Mouse (Mus musculus) CH12.LX (cell line): ENCODE measurements around the gene Dennd2a. TPM values are rescaled to one million over a fixed set of nuclear protein-coding genes. Genes with fewer than 3 reads are reported as not detected.

ENCODE experiments used
- DNase-seq: peaks from one replicate; pipeline ENCODE4 v3.0.0-alpha.2; 2013; ENCODE audit errors: extremely low read depth
- H3K27ac ChIP-seq: 2 replicates; pipeline ENCODE4 v1.5.1; 2012; ENCODE audit warnings: low read depth, mild to moderate bottlenecking, control low read depth, moderate library complexity; ENCODE audit not compliant: insufficient read depth
- H3K27me3 ChIP-seq: replicated peaks from 2 replicates; pipeline ENCODE3; 2012; ENCODE audit warnings: inconsistent platforms
- H3K36me3 ChIP-seq, 2 experiments: replicated peaks in 1 of 2; 2 replicates each; pipeline versions ENCODE3 to v1.6.1; 2012; ENCODE audit warnings: inconsistent platforms in 1 of 2, low read length in 1 of 2, mild to moderate bottlenecking in 1 of 2, mixed read lengths in 1 of 2, moderate library complexity in 1 of 2; ENCODE audit not compliant: control insufficient read depth in 1 of 2, insufficient read depth in 1 of 2
- H3K4me1 ChIP-seq, 2 experiments: 2 replicates each; pipeline ENCODE4 v1.6.1; 2012; ENCODE audit warnings: inconsistent platforms in 1 of 2, moderate library complexity in 1 of 2; ENCODE audit not compliant: insufficient read depth in 2 of 2, control insufficient read depth in 1 of 2
- H3K4me2 ChIP-seq: 2 replicates; pipeline ENCODE4 v1.6.1; 2012; ENCODE audit warnings: low read depth, mild to moderate bottlenecking, control low read depth; ENCODE audit not compliant: poor library complexity, insufficient read depth, severe bottlenecking
- H3K4me3 ChIP-seq, 3 experiments: fragments of 150-350 bp in 1 of 3; sonication (generic) in 1 of 3; replicated peaks in 1 of 3; 2 replicates each; pipeline versions ENCODE3 to v1.5.1; 2011 to 2012; ENCODE audit warnings: low read depth in 2 of 3, low read length in 2 of 3, mild to moderate bottlenecking in 2 of 3, moderate library complexity in 2 of 3, control low read depth in 1 of 3, improper control_type of control experiment in 1 of 3, inconsistent platforms in 1 of 3, mixed read lengths in 1 of 3; ENCODE audit not compliant: poor library complexity in 1 of 3
- H3K79me2 ChIP-seq: replicated peaks from 2 replicates; pipeline ENCODE4 v1.6.1; 2012; ENCODE audit warnings: mild to moderate bottlenecking, moderate library complexity; ENCODE audit not compliant: control insufficient read depth, poor library complexity, insufficient read depth, severe bottlenecking; ENCODE audit errors: extremely low read depth
- H3K9ac ChIP-seq: 2 replicates; pipeline ENCODE4 v1.6.1; 2012; ENCODE audit warnings: low read depth, mild to moderate bottlenecking, control low read depth, moderate library complexity; ENCODE audit not compliant: insufficient read depth
- H3K9me3 ChIP-seq: replicated peaks from 2 replicates; pipeline ENCODE3; 2012; ENCODE audit warnings: low read length, inconsistent platforms, mixed read lengths
- CHD1 ChIP-seq: IDR thresholded peaks from 2 replicates; pipeline ENCODE4 v1.6.1; 2012; ENCODE audit warnings: low read depth, low read length, improper control_type of control experiment, inconsistent platforms
- CHD2 ChIP-seq: IDR thresholded peaks from 2 replicates; pipeline ENCODE4 v1.6.1; 2011; ENCODE audit warnings: low read length, improper control_type of control experiment
- CTCF ChIP-seq, 2 experiments: IDR thresholded peaks in 1 of 2; conservative IDR thresholded peaks in 1 of 2; 2 replicates each; pipeline ENCODE4 v1.5.1; 2011 to 2012; ENCODE audit warnings: low read depth in 2 of 2, low read length in 2 of 2, improper control_type of control experiment in 1 of 2, inconsistent platforms in 1 of 2, mild to moderate bottlenecking in 1 of 2, moderate library complexity in 1 of 2
- ELF1 ChIP-seq: IDR thresholded peaks from 2 replicates; pipeline ENCODE4 v1.6.1; 2014; ENCODE audit warnings: low read depth, mild to moderate bottlenecking, inconsistent platforms, low read length, improper control_type of control experiment
- EP300 ChIP-seq: IDR thresholded peaks from 2 replicates; pipeline ENCODE4 v1.6.1; 2011; ENCODE audit warnings: low read length, improper control_type of control experiment
- ETS1 ChIP-seq: conservative IDR thresholded peaks from 2 replicates; pipeline ENCODE4 v1.6.1; 2012; ENCODE audit warnings: low read depth, mild to moderate bottlenecking, inconsistent platforms, low read length, improper control_type of control experiment, moderate library complexity
- GABPA ChIP-seq: IDR thresholded peaks from 2 replicates; pipeline ENCODE4 v1.6.1; 2012; ENCODE audit warnings: low read depth, low read length, improper control_type of control experiment, inconsistent platforms; ENCODE audit not compliant: insufficient replicate concordance
- IRF4 ChIP-seq: IDR thresholded peaks from 2 replicates; pipeline ENCODE4 v1.6.1; 2014; ENCODE audit warnings: low read depth, mild to moderate bottlenecking, inconsistent platforms, low read length, improper control_type of control experiment
- JUN ChIP-seq: IDR thresholded peaks from 2 replicates; pipeline ENCODE4 v1.6.1; 2011; ENCODE audit warnings: low read depth, mild to moderate bottlenecking, low read length, improper control_type of control experiment, moderate library complexity; ENCODE audit not compliant: insufficient read depth
- JUND ChIP-seq: conservative IDR thresholded peaks from 2 replicates; pipeline ENCODE4 v1.6.1; 2011; ENCODE audit warnings: low read depth, low read length, improper control_type of control experiment
- KAT2A ChIP-seq: IDR thresholded peaks from 2 replicates; pipeline ENCODE4 v1.6.1; 2012; ENCODE audit warnings: low read length, improper control_type of control experiment, inconsistent platforms; ENCODE audit not compliant: insufficient replicate concordance
- MAFK ChIP-seq: IDR thresholded peaks from 2 replicates; pipeline ENCODE4 v1.6.1; 2011; ENCODE audit warnings: low read length, improper control_type of control experiment; ENCODE audit not compliant: insufficient replicate concordance
- MAX ChIP-seq: IDR thresholded peaks from 2 replicates; pipeline ENCODE4 v1.6.1; 2011; ENCODE audit warnings: low read length, improper control_type of control experiment
- MAZ ChIP-seq: IDR thresholded peaks from 2 replicates; pipeline ENCODE4 v1.6.1; 2012; ENCODE audit warnings: low read depth, mild to moderate bottlenecking, inconsistent platforms, low read length, improper control_type of control experiment, moderate library complexity
- PAX5 ChIP-seq: IDR thresholded peaks from 2 replicates; pipeline ENCODE4 v1.6.1; 2012; ENCODE audit warnings: low read length, inconsistent platforms, mixed read lengths
- POLR2AphosphoS2 ChIP-seq: IDR thresholded peaks from 2 replicates; pipeline ENCODE4 v1.6.1; 2011; ENCODE audit warnings: low read depth, low read length, improper control_type of control experiment
- RCOR1 ChIP-seq: conservative IDR thresholded peaks from 2 replicates; pipeline ENCODE4 v1.6.1; 2012; ENCODE audit warnings: low read depth, mild to moderate bottlenecking, inconsistent platforms, low read length, improper control_type of control experiment
- SIN3A ChIP-seq: IDR thresholded peaks from 2 replicates; pipeline ENCODE4 v1.6.1; 2012; ENCODE audit warnings: low read length, improper control_type of control experiment, inconsistent platforms
- SMC3 ChIP-seq: IDR thresholded peaks from 2 replicates; pipeline ENCODE4 v1.6.1; 2011; ENCODE audit warnings: low read depth, low read length, improper control_type of control experiment
- TBP ChIP-seq: conservative IDR thresholded peaks from 2 replicates; pipeline ENCODE4 v1.6.1; 2011; ENCODE audit warnings: low read depth, low read length, improper control_type of control experiment
- TCF12 ChIP-seq: IDR thresholded peaks from 2 replicates; pipeline ENCODE4 v1.6.1; 2014; ENCODE audit warnings: low read depth, mild to moderate bottlenecking, inconsistent platforms, low read length, improper control_type of control experiment
- UBTF ChIP-seq: IDR thresholded peaks from 2 replicates; pipeline ENCODE4 v1.6.1; 2012; ENCODE audit warnings: low read depth, mild to moderate bottlenecking, inconsistent platforms, low read length, improper control_type of control experiment, moderate library complexity
- USF1 ChIP-seq: IDR thresholded peaks from 2 replicates; pipeline ENCODE4 v1.6.1; 2014; ENCODE audit warnings: low read depth, mild to moderate bottlenecking, inconsistent platforms, low read length, improper control_type of control experiment
- USF2 ChIP-seq: conservative IDR thresholded peaks from 2 replicates; pipeline ENCODE4 v1.6.1; 2011; ENCODE audit warnings: low read depth, low read length, improper control_type of control experiment
- ZKSCAN1 ChIP-seq: IDR thresholded peaks from 2 replicates; pipeline ENCODE4 v1.6.1; 2012; ENCODE audit warnings: low read depth, inconsistent platforms, low read length, improper control_type of control experiment, borderline replicate concordance
- ZMIZ1 ChIP-seq: IDR thresholded peaks from 2 replicates; pipeline ENCODE4 v1.6.1; 2012; ENCODE audit warnings: low read depth, mild to moderate bottlenecking, inconsistent platforms, low read length, improper control_type of control experiment
- ZNF384 ChIP-seq: IDR thresholded peaks from 2 replicates; pipeline ENCODE4 v1.6.1; 2012; ENCODE audit warnings: low read depth, low read length, improper control_type of control experiment, inconsistent platforms
- dilution Hi-C: fragments of 300-500 bp; cut with MboI; formaldehyde crosslinking; loops from 2 replicates; pipeline ENCODE4 v1.14.3; 2020; ENCODE audit warnings: low sequenced_read_pairs; ENCODE audit not compliant: extremely low pct_unique_long_range_greater_than_20kb, extremely low pct_ligation_motif_present
- in situ Hi-C: fragments of 300-500 bp; cut with MboI; formaldehyde crosslinking; loops from 3 replicates; pipeline ENCODE4 v1.14.3; 2019; ENCODE audit warnings: low sequenced_read_pairs, low pct_ligation_motif_present, low pct_unique_long_range_greater_than_20kb, mixed read lengths
- polyA plus RNA-seq: library from polyadenylated mRNA; unstranded; fragments of >175 nt; gene quantifications from 2 replicates; pipeline ENCODE4 v1.2.1, GENCODE M21; 2012; ENCODE audit warnings: low read depth; ENCODE audit not compliant: insufficient read length
- total RNA-seq, 2 experiments: library from RNA; depleted of rRNA; stranded (reverse); fragments of 300-350 nt in 1 of 2; fragments of >200 nt in 1 of 2; gene quantifications; 2 replicates each; pipeline ENCODE4 v1.2.3; 2012 to 2014

Gene Dennd2a
- total and polyA plus RNA-seq, 3 experiments: 3.7 to 10.6 (median 9.1) TPM

DNA sequence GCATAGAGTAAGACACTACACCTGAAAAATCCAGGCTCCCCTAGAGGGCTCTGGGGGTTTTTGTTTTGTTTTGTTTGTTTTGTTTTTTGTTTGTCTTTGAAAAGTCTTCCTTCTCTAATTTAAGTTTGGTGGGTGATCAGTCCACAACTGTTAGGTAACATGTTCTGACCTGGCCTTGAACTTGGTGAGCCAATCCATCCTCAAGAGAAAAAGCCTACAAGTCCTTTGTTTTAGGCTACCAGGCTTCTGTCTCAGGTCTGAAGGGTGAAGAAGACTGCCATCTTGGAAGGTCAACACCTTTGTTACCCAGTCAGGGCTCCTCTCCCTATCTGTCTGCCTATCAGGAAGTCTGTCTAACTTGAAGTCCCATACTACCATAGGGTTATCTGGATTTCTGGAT, 124.0 kb downstream of the Dennd2a start:
- Histone ChIP-seq H3K36me3 (no peaks in the 10 kb centered on the region), H3K27ac (no peak overlapping the region)

DNA sequence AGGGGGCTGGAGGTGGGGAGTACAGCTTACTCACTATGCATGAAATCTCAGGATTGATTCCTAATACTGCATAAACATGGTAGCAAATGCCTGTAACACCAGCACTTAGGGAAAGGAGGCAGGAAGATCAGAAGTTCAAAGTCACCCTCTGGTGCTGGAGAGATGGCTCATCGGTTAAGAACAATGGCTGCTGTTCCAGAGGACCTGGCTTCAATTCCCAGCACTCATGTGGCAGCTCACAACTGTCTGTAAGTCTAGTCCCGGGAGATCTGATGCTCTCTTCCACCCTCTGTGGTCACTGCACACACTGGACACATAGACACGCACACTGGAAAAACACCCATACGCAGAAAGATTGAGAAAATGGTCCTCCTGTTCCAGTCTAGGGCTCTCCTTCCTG, 124.5 kb downstream of the Dennd2a start:
- dilution Hi-C loops (no loop called here), in situ Hi-C loops (no loop called here)
- H3K4me1 ChIP-seq: peaks cover 1 to 7% of the 10 kb centered on the region in 2 experiments; a peak in 2 of 4 replicates
- no peak overlapping the region for H3K9ac ChIP-seq
- H3K4me3 ChIP-seq: no peak overlapping the region
- no peaks in the 10 kb centered on the region for H3K9me3 ChIP-seq
- no peaks in the 10 kb centered on the region for H3K36me3 ChIP-seq
- TF ChIP-seq USF1: no peak
- no peak for TF ChIP-seq POLR2AphosphoS2
- TF ChIP-seq UBTF: no peak
- TF ChIP-seq ZKSCAN1: no peak
- no peak for TF ChIP-seq CHD2
- TF ChIP-seq SIN3A: no peak
- TF ChIP-seq ELF1: no peak
- TF ChIP-seq MAX: no peak
- no peak for TF ChIP-seq JUN
- TF ChIP-seq EP300: no peak
- no peak for TF ChIP-seq SMC3
- TF ChIP-seq MAZ: no peak
- TF ChIP-seq IRF4: no peak
- no peak for TF ChIP-seq JUND
- TF ChIP-seq CHD1: no peak
- TF ChIP-seq TBP: no peak
- no peak for TF ChIP-seq USF2
- no peak for TF ChIP-seq RCOR1
- TF ChIP-seq GABPA: no peak
- H3K4me2 ChIP-seq: no peak overlapping the region
- no peak for DNase-seq
- H3K79me2 ChIP-seq: no peaks in the 10 kb centered on the region
- H3K27me3 ChIP-seq: no peaks in the 10 kb centered on the region
- H3K27ac ChIP-seq: no peak overlapping the region

More for the DNA sequence above, 124.0 kb downstream of the Dennd2a start:
- Histone ChIP-seq H3K4me1 (peaks cover 2 to 9% of the 10 kb centered on the region in 2 experiments; a peak in 2 of 4 replicates), H3K9ac (no peak overlapping the region), H3K27me3 (no peaks in the 10 kb centered on the region), H3K4me2 (no peak overlapping the region), H3K4me3 (no peak overlapping the region), H3K79me2 (no peaks in the 10 kb centered on the region), H3K9me3 (no peaks in the 10 kb centered on the region)
- TF ChIP-seq PAX5: no peak
- no peak for TF ChIP-seq CHD1
- no peak for TF ChIP-seq TBP
- no peak for TF ChIP-seq MAFK
- TF ChIP-seq ZMIZ1: no peak
- TF ChIP-seq TCF12: no peak
- no peak for TF ChIP-seq ETS1
- no peak for TF ChIP-seq MAX
- TF ChIP-seq CHD2: no peak
- no peak for TF ChIP-seq GABPA
- TF ChIP-seq ZKSCAN1: no peak
- no peak for TF ChIP-seq KAT2A
- no peak for TF ChIP-seq CTCF (conservative IDR thresholded peaks at IDR 0.05 in 1 of 2, IDR thresholded peaks at IDR 0.05 in 1 of 2; ENCODE audit: low read depth in 2 of 2, low read length in 2 of 2)
- TF ChIP-seq ZNF384: no peak
- in situ Hi-C loops: no loop called here
- dilution Hi-C loops: no loop called here
- DNase-seq: no peak
